Mouse (Mus musculus) stomach, postnatal 0 days (tissue): Measurements from ENCODE around the gene 4930564D02Rik.

Source experiments
- CTCF ChIP-seq: IDR thresholded peaks from 2 replicates; pipeline ENCODE4 v1.5.1; 2016; ENCODE audit warnings: antibody characterized with exemption, low read depth, mild to moderate bottlenecking, moderate library complexity
- EP300 ChIP-seq: optimal IDR thresholded peaks from 2 replicates; pipeline ENCODE3; 2016; ENCODE audit warnings: antibody characterized with exemption

GRCm38 (mm10) chr3:105018783-105019105, 47.9 kb upstream of the 4930564D02Rik start:
- TF ChIP-seq CTCF (no peak), EP300 (no peak)
